Mouse (Mus musculus) megakaryocyte, embryonic 14.5 days (primary cell): Measurements from ENCODE around the gene Scnn1b. TPM values are rescaled to one million over a fixed set of nuclear protein-coding genes. Genes with fewer than 3 reads are reported as not detected.

Experiments
- H3K27me3 ChIP-seq: replicated peaks from 2 replicates; pipeline ENCODE3; 2012; ENCODE audit warnings: inconsistent platforms
- H3K36me3 ChIP-seq: replicated peaks from 2 replicates; pipeline ENCODE3; 2012; ENCODE audit warnings: low read length, inconsistent platforms, mixed read lengths
- H3K4me1 ChIP-seq: 2 replicates; pipeline ENCODE4 v1.6.1; 2012; ENCODE audit warnings: inconsistent platforms
- H3K4me3 ChIP-seq: replicated peaks from 2 replicates; pipeline ENCODE3; 2012; ENCODE audit warnings: moderate library complexity, mild to moderate bottlenecking, inconsistent platforms
- H3K9me3 ChIP-seq: 2 replicates; pipeline ENCODE4 v1.6.1; 2012; ENCODE audit warnings: inconsistent platforms
- FLI1 ChIP-seq: IDR thresholded peaks from 2 replicates; pipeline ENCODE4 v1.6.1; 2012; ENCODE audit warnings: low read length, inconsistent platforms, mixed read lengths
- GATA1 ChIP-seq: IDR thresholded peaks from 3 replicates; pipeline ENCODE4 v1.6.1; 2012; ENCODE audit warnings: mixed read lengths, low read length, inconsistent platforms, borderline replicate concordance
- polyA plus RNA-seq: library from polyadenylated mRNA; stranded (reverse); fragments of >175 nt; gene quantifications from 2 replicates; pipeline ENCODE4 v1.2.3, GENCODE M21; 2012; ENCODE audit warnings: low replicate concordance; ENCODE audit not compliant: insufficient read depth

The Scnn1b gene
- not detected in 2 replicates for polyA plus RNA-seq

- H3K4me3 ChIP-seq: peak within 1 kb of the TSS; percentile 62
- TF ChIP-seq FLI1: no peak
- no peak for TF ChIP-seq GATA1
- H3K27me3 ChIP-seq: peaks cover 49% of the 10 kb centered on the region
- H3K36me3 ChIP-seq: no peaks in the 10 kb centered on the region
- peaks cover 6% of the 10 kb centered on the region; the same call in 1 of the 2 replicates for H3K4me1 ChIP-seq
- peaks cover 4% of the 10 kb centered on the region; the same call in 1 of the 2 replicates for H3K9me3 ChIP-seq
Observed at GRCm38 (mm10) chr7:121864858-121865585, at the start of gene Scnn1b. Gene Scnn1b (plus strand): TSS chr7:121865038.

GRCm38 (mm10) chr7:121821632-121822031 lies 43.2 kb upstream of the Scnn1b start:
- Histone ChIP-seq H3K4me1 (no peaks in the 10 kb centered on the region), H3K27me3 (no peaks in the 10 kb centered on the region), H3K36me3 (no peaks in the 10 kb centered on the region), H3K4me3 (no peak overlapping the region), H3K9me3 (peaks cover 10% of the 10 kb centered on the region)
- TF ChIP-seq GATA1 (no peak), FLI1 (no peak)

GRCm38 (mm10) chr7:121828481-121828880 lies 36.4 kb upstream of the Scnn1b start:
- peaks cover 2% of the 10 kb centered on the region for H3K27me3 ChIP-seq
- H3K4me1 ChIP-seq: no peaks in the 10 kb centered on the region
- peaks cover 3% of the 10 kb centered on the region for H3K9me3 ChIP-seq
- no peaks in the 10 kb centered on the region for H3K36me3 ChIP-seq
- no peak overlapping the region for H3K4me3 ChIP-seq
- no peak for TF ChIP-seq GATA1
- TF ChIP-seq FLI1: no peak

- no peaks in the 10 kb centered on the region for H3K36me3 ChIP-seq
- H3K4me3 ChIP-seq: no peak overlapping the region
- peaks cover 6% of the 10 kb centered on the region for H3K9me3 ChIP-seq
- H3K27me3 ChIP-seq: peaks cover 3% of the 10 kb centered on the region
- TF ChIP-seq FLI1 (no peak), GATA1 (no peak)
- H3K4me1 ChIP-seq: no peaks in the 10 kb centered on the region
Observed at GRCm38 (mm10) chr7:121835392-121835791, 29.4 kb upstream of the Scnn1b start.

- H3K4me3 ChIP-seq: no peak overlapping the region
- TF ChIP-seq FLI1 (no peak), GATA1 (no peak)
Observed at GRCm38 (mm10) chr7:121836827-121837226, 28.0 kb upstream of the Scnn1b start.

GRCm38 (mm10) chr7:121840810-121841209 lies 24.0 kb upstream of the Scnn1b start:
- H3K27me3 ChIP-seq: peaks cover 3% of the 10 kb centered on the region
- H3K9me3 ChIP-seq: peaks cover 6% of the 10 kb centered on the region
- H3K4me1 ChIP-seq: peaks cover 4% of the 10 kb centered on the region; the same call in 1 of the 2 replicates
- H3K4me3 ChIP-seq: peak overlapping the region; percentile 35
- no peaks in the 10 kb centered on the region for H3K36me3 ChIP-seq
- TF ChIP-seq FLI1 (no peak), GATA1 (no peak)

More at GRCm38 (mm10) chr7:121836827-121837226, 28.0 kb upstream of the Scnn1b start:
- Histone ChIP-seq H3K9me3 (peaks cover 10% of the 10 kb centered on the region), H3K36me3 (no peaks in the 10 kb centered on the region), H3K4me1 (no peaks in the 10 kb centered on the region), H3K27me3 (peaks cover 2% of the 10 kb centered on the region)

- Histone ChIP-seq H3K4me1 (peaks cover 4% of the 10 kb centered on the region; the same call in 1 of the 2 replicates), H3K27me3 (peaks cover 5% of the 10 kb centered on the region), H3K36me3 (no peaks in the 10 kb centered on the region), H3K9me3 (0 out of 2 replicates have a peak, but pooled peaks cover 4% of the 10 kb centered on the region), H3K4me3 (no peak overlapping the region)
- TF ChIP-seq GATA1 (no peak), FLI1 (no peak)
Observed at GRCm38 (mm10) chr7:121842234-121842633, 22.6 kb upstream of the Scnn1b start.

- TF ChIP-seq FLI1 (no peak), GATA1 (no peak)
- Histone ChIP-seq H3K4me1 (peaks cover 4% of the 10 kb centered on the region; the same call in 1 of the 2 replicates), H3K36me3 (no peaks in the 10 kb centered on the region), H3K27me3 (peaks cover 7% of the 10 kb centered on the region), H3K4me3 (no peak overlapping the region), H3K9me3 (0 out of 2 replicates have a peak, but pooled peaks cover under 1% of the 10 kb centered on the region)
Observed at GRCm38 (mm10) chr7:121845964-121846363, 18.9 kb upstream of the Scnn1b start.

- Histone ChIP-seq H3K4me3 (no peak overlapping the region), H3K4me1 (no peaks in the 10 kb centered on the region), H3K36me3 (no peaks in the 10 kb centered on the region), H3K9me3 (no peaks in the 10 kb centered on the region), H3K27me3 (peaks cover 7% of the 10 kb centered on the region)
- TF ChIP-seq FLI1 (no peak), GATA1 (no peak)
Observed at GRCm38 (mm10) chr7:121848537-121849168, 16.2 kb upstream of the Scnn1b start.
